Mouse (Mus musculus) lung, postnatal 0 days (tissue): ENCODE data around the gene S100a16. TPM values are rescaled to one million over a fixed set of nuclear protein-coding genes. Genes with fewer than 3 reads are reported as not detected.

Source experiments
- ATAC-seq: fragments of 200-750 bp; cut with Nextera tagmentation; 2 replicates; pipeline ENCODE4 v1.8.0; 2017; ENCODE audit warnings: moderate library complexity
- DNase-seq: peaks from one replicate; pipeline ENCODE4 v3.0.0-alpha.2; 2016; ENCODE audit warnings: low spot score
- H3K27ac ChIP-seq: fragments of 300-500 bp; sonication (generic); 2 replicates; pipeline ENCODE4 v1.5.1; 2014; ENCODE audit warnings: antibody characterized with exemption, mild to moderate bottlenecking, low read length, mixed read lengths
- H3K27me3 ChIP-seq: fragments of 300-500 bp; sonication (generic); replicated peaks from 2 replicates; pipeline ENCODE4 v1.6.1; 2014; ENCODE audit warnings: low read length, mixed read lengths; ENCODE audit not compliant: insufficient read depth
- H3K36me3 ChIP-seq: fragments of 300-500 bp; sonication (generic); 2 replicates; pipeline ENCODE4 v1.6.1; 2014; ENCODE audit warnings: low read length, mixed read lengths; ENCODE audit not compliant: insufficient read depth
- H3K4me1 ChIP-seq: fragments of 300-500 bp; sonication (generic); 2 replicates; pipeline ENCODE4 v1.6.1; 2014; ENCODE audit warnings: antibody characterized with exemption, low read depth, low read length, mixed read lengths; ENCODE audit not compliant: insufficient read depth
- H3K4me2 ChIP-seq: fragments of 300-500 bp; sonication (generic); replicated peaks from 2 replicates; pipeline ENCODE4 v1.6.1; 2014; ENCODE audit warnings: low read depth, mild to moderate bottlenecking, low read length, moderate library complexity, mixed read lengths
- H3K4me3 ChIP-seq: fragments of 300-500 bp; sonication (generic); 2 replicates; pipeline ENCODE4 v1.5.1; 2014; ENCODE audit warnings: low read depth, low read length
- H3K9ac ChIP-seq: fragments of 300-500 bp; sonication (generic); replicated peaks from 2 replicates; pipeline ENCODE4 v1.6.1; 2014; ENCODE audit warnings: low read depth, mild to moderate bottlenecking
- H3K9me3 ChIP-seq: fragments of 300-500 bp; sonication (generic); 2 replicates; pipeline ENCODE4 v1.6.1; 2016; ENCODE audit warnings: low read length, mixed read lengths
- CTCF ChIP-seq: IDR thresholded peaks from 2 replicates; pipeline ENCODE4 v1.5.1; 2016; ENCODE audit warnings: antibody characterized with exemption, mild to moderate bottlenecking
- EP300 ChIP-seq: IDR thresholded peaks from 2 replicates; pipeline ENCODE4 v1.6.1; 2016; ENCODE audit warnings: antibody characterized with exemption, mild to moderate bottlenecking, control low read depth
- WGBS: fragments of 180-500 bp; shearing (Covaris S2); extraction: QIAGEN DNeasy Blood & Tissue Kit; methylation state at CpG from one replicate; pipeline ENCODE4 v1.1.7; 2014; 5-methylcytosine and 5-hydroxymethylcytosine counted together
- polyA plus RNA-seq: library from polyadenylated mRNA; unstranded; fragments of >200 nt; fragmentation: Nextera tagmentation; extraction: Ambion mirVana; gene quantifications from 2 replicates; pipeline ENCODE4 v1.2.1, GENCODE M21; 2015

Gene S100a16
- polyA plus RNA-seq, 1 experiment from 2014 or later: 368 TPM

- 56% methylated on average over 5 of the region's 5 CpGs for WGBS
- no peak for ATAC-seq
- H3K4me1 ChIP-seq: no peaks in the 10 kb centered on the region
- H3K4me3 ChIP-seq: no peak overlapping the region
- H3K27me3 ChIP-seq: no peaks in the 10 kb centered on the region
- no peak overlapping the region for H3K27ac ChIP-seq
- no peak overlapping the region for H3K9ac ChIP-seq
- H3K9me3 ChIP-seq: no peaks in the 10 kb centered on the region
- no peak overlapping the region for H3K4me2 ChIP-seq
- TF ChIP-seq CTCF (no peak), EP300 (no peak)
- DNase-seq: no peak
- no peaks in the 10 kb centered on the region for H3K36me3 ChIP-seq
Observed at GRCm38 (mm10) chr3:90549676-90550420, 12.8 kb downstream of the S100a16 start.

GRCm38 (mm10) chr3:90550421-90550790 lies 13.4 kb downstream of the S100a16 start:
- H3K9me3 ChIP-seq: no peaks in the 10 kb centered on the region
- no peak for ATAC-seq
- H3K27me3 ChIP-seq: no peaks in the 10 kb centered on the region
- no peak overlapping the region for H3K4me3 ChIP-seq
- DNase-seq: no peak
- H3K4me1 ChIP-seq: no peaks in the 10 kb centered on the region
- no peak overlapping the region for H3K27ac ChIP-seq
- no peak overlapping the region for H3K4me2 ChIP-seq
- TF ChIP-seq CTCF: no peak
- no peak for TF ChIP-seq EP300
- H3K9ac ChIP-seq: no peak overlapping the region
- 66% methylated on average over 2 of the region's 2 CpGs for WGBS
- no peaks in the 10 kb centered on the region for H3K36me3 ChIP-seq

GRCm38 (mm10) chr3:90552231-90552630 lies 15.2 kb downstream of the S100a16 start:
- Histone ChIP-seq H3K27ac (no peak overlapping the region), H3K9ac (no peak overlapping the region), H3K9me3 (no peaks in the 10 kb centered on the region), H3K4me3 (no peak overlapping the region), H3K27me3 (no peaks in the 10 kb centered on the region), H3K36me3 (no peaks in the 10 kb centered on the region), H3K4me1 (no peaks in the 10 kb centered on the region), H3K4me2 (no peak overlapping the region)
- DNase-seq (no peak), ATAC-seq (no peak)
- WGBS: 60% methylated on average over 2 of the region's 2 CpGs
- TF ChIP-seq EP300 (no peak), CTCF (no peak)

GRCm38 (mm10) chr3:90555954-90556353 lies 18.9 kb downstream of the S100a16 start:
- H3K9me3 ChIP-seq: no peaks in the 10 kb centered on the region
- 63% methylated on average over 5 of the region's 5 CpGs for WGBS
- no peak overlapping the region for H3K27ac ChIP-seq
- no peaks in the 10 kb centered on the region for H3K27me3 ChIP-seq
- no peak overlapping the region for H3K9ac ChIP-seq
- no peaks in the 10 kb centered on the region for H3K36me3 ChIP-seq
- H3K4me1 ChIP-seq: no peaks in the 10 kb centered on the region
- no peak for DNase-seq
- TF ChIP-seq EP300 (no peak), CTCF (no peak)
- ATAC-seq: no peak
- H3K4me2 ChIP-seq: no peak overlapping the region
- H3K4me3 ChIP-seq: no peak overlapping the region

- Histone ChIP-seq H3K36me3 (no peaks in the 10 kb centered on the region), H3K27ac (no peak within 1 kb of the TSS), H3K27me3 (no peaks in the 10 kb centered on the region), H3K9me3 (no peaks in the 10 kb centered on the region), H3K4me1 (no peaks in the 10 kb centered on the region), H3K9ac (no peak within 1 kb of the TSS), H3K4me2 (no peak within 1 kb of the TSS), H3K4me3 (no peak within 1 kb of the TSS)
- DNase-seq: no peak
- no peak for ATAC-seq
- TF ChIP-seq EP300: no peak
- no peak for TF ChIP-seq CTCF
- WGBS: 83% methylated on average over 6 of the region's 6 CpGs
Observed at GRCm38 (mm10) chr3:90560008-90560628, 23.1 kb downstream of the S100a16 start, which contains the start of gene S100a3. Gene S100a3, plus strand, starts transcription at chr3:90560578.

- Histone ChIP-seq H3K4me1 (no peaks in the 10 kb centered on the region), H3K36me3 (no peaks in the 10 kb centered on the region), H3K4me3 (no peak overlapping the region), H3K9ac (no peak overlapping the region), H3K4me2 (no peak overlapping the region), H3K27ac (no peak overlapping the region), H3K9me3 (no peaks in the 10 kb centered on the region), H3K27me3 (no peaks in the 10 kb centered on the region)
- no peak for TF ChIP-seq CTCF
- no peak for TF ChIP-seq EP300
- WGBS: 74% methylated on average over 5 of the region's 5 CpGs
- ATAC-seq: no peak
- no peak for DNase-seq
Observed at GRCm38 (mm10) chr3:90574691-90575090, 37.6 kb downstream of the S100a16 start.
